Mouse (Mus musculus) adrenal gland, adult 2 months (tissue): ENCODE results near the gene Col23a1. TPM values are rescaled to one million over a fixed set of nuclear protein-coding genes. Genes with fewer than 3 reads are reported as not detected.
A peak's percentile ranks its signal among the peaks of the same experiment; 100 is the strongest.

Source experiments
- DNase-seq: peaks from one replicate; pipeline ENCODE4 v3.0.0; 2021
- polyA plus RNA-seq: library from polyadenylated mRNA; depleted of rRNA; stranded (reverse); fragments of >200 nt; gene quantifications from 2 replicates; pipeline ENCODE4 v1.2.3, GENCODE M21; 2012
- total RNA-seq, 2 experiments: library from RNA; stranded (reverse); gene quantifications; 2 replicates each; pipeline ENCODE4 v1.2.3; 2021

Gene Col23a1
- total and polyA plus RNA-seq, 3 experiments: 1.1 to 6.9 (median 1.4) TPM

DNA sequence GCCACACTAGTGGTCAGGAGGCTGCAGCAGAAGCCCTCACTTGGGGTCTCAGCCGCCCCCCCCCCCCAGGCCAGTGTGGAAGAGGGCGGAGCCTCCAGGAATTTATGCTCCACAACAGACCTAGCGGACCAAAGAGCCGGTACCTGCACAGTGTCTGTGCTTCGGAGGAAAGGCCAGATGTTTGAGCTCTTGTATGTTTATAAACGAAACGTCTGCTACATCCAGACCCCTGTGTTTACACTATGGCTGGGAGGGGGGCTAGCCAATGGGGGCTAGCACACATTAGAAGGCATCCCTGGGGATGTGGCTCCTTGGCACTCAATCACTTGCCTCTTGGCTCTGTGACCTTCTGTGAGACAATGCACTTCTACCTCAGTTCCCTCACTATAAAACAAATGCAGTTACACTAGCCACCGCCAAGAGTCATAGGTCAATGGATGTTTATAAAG lies 99.2 kb downstream of the Col23a1 start:
- no peak for DNase-seq

DNA sequence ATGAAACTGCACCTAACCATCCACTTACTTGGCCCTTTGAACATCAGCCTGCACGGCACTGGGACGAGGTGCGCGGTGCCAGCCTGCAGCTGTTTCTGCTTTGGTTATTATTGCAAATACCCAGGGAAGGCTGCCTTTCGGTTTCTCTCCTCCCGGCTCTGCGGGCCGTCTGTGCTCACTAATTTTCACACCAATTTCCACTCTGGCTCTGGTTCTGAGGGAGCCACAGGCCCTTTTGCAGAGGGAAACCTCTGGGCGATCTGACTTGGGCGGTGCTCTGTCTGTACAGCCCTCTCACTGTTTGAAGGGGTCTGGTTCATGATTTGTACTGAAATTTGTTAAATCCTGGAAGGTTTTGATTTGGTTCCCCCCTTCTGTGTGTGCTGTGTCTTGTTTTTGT lies 100.0 kb downstream of the Col23a1 start:
- no peak for DNase-seq

DNA sequence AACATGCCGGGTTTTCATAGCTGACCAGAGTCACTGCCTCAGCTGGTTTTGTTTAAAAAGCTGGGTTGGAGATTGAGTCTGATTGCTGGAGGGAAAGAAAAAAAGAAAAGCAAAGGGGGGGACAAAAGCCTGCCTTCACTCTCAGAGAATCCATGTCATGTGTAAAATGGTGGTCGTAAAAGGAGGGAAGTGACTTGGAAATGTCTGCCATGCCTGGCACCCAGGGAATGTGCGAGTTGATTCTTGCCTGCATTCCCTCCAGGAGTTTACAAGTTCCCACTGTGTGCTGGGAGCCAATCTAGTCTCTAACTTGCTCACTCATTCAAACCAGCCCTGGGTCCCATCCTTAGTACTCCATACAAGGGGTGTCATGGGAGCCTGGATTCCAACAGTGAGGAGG lies 100.8 kb downstream of the Col23a1 start:
- DNase-seq: no peak

DNA sequence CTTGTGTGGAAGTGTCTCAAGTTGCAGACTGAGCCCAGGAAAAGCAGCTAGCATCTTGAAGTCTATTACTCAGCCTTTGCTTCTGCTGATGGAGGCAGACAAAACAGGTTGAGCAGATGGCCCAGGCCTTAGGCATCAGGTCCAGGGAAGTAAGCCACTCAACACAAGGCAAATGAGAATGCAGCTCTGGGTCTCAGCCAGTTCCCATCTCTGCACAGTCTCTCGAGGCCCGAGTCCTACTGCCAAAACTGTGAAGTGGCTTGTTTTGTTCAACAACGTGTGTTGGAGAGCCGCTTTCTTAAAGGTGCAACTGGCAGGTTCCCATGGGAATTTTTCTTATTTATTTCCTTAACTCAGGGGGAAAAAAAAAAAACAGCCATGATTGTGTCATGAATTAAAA lies 101.8 kb downstream of the Col23a1 start:
- no peak for DNase-seq

DNA sequence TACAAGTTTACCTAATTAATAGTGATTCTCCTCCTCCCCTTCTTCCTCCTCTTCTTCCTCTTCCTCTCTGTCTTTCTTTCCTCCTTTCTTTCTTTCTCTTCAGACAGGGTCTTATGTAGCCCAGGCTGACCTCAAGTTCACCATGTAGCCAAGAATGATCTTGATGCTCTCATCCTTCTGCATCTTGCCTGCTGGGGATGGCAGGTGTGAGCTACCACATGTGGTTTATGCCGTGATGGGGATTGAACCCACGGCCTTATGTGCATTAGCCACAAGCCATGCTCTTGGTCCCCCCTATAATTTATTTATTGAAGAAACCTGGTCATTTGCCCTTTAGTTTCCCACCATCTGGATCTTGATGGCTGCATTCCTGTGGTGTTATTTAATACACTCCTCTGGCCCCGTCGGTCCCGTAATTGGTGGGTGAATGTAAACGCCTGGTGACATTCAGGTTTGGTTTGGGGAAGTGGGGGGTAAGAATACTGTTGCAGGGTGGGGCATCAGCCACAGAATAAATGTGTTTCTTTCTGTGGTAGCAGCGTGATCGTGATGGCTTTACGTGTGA lies 104.7 kb downstream of the Col23a1 start:
- DNase-seq: no peak

DNA sequence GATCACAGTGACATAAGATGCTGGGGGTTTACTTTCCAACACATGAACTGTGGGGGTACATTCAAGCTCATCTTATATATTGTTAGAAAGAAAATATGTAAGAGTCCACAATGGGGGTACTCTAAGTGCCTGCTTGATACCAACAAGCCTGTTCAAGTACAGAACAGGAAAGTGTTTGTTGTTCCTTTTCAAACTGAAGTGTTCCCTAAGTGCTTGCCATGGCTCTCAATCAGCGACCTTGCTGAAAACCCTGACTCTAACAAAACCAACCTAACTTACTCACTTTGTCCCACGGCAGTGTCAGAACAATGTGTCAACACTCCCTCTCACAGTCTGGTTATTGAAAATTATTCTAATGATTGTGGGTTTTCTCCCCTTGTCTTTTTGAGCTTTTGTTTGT lies 106.7 kb downstream of the Col23a1 start:
- no peak for DNase-seq

DNA sequence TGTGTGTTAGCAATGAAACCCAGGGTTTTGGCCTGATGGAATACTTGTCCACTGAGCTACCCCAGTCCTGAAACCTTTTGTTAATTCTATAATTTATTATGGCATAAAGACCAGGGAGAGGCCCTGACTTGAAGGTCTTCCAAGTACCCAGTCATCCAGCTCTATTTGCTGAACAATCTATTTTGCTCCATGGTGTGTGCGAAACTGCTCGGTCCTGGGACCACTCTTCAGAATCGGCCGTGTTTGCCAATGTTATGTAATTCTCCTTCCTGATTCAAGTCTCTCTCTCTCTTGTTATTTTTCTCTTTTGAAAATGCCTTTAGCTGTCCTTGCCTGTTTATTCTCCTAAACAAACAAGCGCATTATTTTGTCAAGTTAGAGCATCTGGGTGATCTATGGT lies 108.4 kb downstream of the Col23a1 start:
- peak; percentile 10 for DNase-seq

DNA sequence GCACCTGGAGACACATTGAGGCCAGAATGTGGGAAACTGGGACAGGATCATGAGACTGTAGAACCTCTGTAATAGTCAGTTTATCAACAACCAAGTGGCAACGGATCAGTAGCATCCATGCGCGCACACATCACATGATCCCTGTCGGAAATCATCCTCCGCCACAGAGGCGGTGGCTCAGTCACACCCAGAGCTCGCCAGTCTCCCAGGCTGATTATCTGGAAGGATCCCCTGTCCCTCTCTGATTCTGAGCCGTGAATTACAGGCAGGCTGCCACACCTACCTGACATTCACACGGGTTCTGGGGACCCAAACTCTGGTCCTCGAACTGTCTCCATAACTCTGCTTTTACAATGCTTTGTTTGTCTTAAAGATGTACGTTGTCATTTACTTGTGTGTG lies 110.6 kb downstream of the Col23a1 start:
- DNase-seq: no peak

DNA sequence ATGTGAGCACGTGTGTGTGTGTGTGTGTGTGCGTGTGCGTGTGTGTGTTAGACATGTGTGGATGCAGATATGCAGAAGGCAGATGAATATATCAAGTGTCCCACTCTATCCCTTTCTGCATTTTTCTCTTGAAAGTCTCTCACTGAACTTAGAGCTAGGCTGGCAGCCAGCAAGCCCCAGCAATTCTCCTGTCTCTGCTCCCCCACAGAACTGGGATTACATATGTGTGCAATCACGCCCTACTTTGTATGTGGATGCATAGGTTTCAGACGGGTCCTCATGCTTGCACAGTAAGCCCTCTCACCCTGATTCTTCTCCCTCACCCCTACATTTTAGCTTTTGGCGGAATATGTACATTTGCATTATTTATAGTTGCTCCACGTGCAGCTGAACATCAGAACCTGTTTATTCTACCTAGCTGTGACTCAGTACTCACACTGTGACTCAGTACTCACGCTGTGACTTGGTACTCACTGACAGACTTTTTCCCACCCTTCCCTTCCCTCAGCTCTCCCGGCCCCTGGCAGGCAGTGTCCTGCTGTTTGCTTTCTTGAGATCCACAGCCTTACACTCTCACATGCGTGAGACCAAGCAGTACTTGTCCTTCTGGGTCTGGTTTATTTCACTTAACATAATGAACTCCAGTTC lies 111.9 kb downstream of the Col23a1 start:
- no peak for DNase-seq

DNA sequence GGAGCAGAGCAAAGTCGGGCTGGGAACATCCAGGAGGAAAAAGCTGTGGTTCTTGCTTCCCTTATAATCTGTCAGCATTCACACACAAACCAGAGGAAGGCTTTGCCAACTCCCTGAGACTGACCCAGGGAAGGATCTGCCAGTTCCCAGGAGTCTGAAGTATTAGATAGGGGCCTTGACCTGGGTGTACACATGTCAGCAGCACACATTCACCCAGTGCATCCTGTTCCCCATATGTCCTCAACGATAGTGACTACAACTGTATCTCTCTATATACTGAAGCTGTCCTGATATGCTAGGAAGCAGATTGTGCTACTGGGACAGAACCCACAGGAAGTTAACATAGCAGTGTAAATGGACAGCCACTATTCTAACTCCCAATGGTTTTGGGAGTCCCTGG lies 114.2 kb downstream of the Col23a1 start:
- no peak for DNase-seq

DNA sequence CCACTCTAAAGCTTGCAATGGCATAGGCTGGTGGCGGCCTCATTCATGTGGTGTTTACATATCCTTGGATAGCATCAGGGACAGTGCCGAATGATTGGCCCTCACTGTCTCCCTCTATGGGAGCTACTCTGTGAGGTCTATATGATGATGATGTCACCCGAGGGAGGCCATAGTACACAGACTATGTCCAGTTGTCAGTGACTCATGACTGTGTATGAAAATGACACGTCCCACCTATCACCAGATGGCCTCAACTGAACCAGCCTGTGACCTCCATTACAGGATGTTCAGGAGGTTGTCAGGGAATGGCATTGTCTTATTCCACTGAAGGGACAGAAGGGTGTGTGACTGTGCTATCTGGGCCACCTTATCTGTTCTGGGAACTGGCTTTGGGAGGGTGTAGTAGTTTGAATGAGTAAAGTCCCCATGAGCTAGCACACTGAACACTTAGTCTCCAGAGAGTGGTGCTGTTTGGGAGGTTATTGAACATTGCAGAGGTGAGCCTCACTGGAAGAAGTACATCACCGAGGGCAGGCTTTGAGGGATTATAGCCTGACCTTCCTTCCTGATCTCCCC lies 115.2 kb downstream of the Col23a1 start:
- no peak for DNase-seq

DNA sequence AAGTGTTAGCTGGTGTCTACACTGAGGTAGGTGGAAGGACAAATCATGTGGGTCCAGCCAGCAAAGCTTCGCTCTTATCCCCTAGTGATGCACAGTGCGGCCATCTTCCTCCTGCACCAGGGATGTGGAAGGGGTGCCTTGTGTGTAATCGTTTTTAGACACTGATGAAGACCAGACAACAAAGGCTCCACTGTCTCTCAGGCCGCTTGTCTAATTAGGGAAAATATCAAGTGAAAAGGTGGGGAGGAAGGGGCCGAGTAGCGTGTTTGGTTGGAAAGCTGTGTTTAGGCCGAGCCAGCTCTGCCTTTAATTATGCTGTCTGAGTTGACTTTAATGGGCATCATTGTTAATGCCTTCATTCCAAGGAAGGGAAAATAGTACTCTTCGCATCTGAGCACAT lies 116.8 kb downstream of the Col23a1 start:
- no peak for DNase-seq

DNA sequence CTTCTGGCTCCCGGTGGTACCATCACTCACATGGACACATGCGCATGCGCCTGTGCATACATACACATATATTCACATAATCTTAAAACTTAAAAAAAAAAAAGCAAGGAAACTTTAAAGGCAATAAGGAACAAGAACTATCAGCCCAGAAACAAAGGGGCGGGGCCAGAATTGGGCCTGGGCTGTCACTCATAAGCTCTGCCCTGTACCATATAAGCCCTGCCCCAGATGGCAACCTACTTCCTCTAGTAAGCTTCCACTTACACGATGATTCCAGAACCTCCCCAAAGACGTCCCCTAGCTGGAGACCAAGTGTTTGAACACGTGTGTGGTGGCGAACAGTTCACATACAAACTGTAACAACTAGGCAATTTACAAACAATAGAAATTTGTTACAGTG lies 117.6 kb downstream of the Col23a1 start:
- no peak for DNase-seq

DNA sequence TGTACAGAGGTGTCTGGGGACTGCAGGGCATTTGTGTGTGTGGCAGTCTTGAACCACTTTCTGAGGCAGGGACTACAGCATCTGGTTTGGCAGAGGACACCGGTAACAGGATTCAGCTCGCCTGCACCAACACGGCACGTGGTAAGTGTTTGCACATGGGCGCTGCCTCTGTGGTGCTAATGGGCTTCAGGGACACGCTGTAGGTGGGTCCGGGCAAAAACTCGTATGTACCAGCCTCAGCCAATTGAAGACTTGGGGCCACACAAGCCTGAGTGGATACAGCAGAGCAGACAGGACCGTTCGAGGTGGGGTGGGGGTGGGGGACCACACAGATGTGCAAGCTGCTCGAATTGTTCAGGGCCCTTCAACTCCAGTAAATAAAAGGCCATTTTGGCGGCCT lies 121.1 kb downstream of the Col23a1 start:
- no peak for DNase-seq

DNA sequence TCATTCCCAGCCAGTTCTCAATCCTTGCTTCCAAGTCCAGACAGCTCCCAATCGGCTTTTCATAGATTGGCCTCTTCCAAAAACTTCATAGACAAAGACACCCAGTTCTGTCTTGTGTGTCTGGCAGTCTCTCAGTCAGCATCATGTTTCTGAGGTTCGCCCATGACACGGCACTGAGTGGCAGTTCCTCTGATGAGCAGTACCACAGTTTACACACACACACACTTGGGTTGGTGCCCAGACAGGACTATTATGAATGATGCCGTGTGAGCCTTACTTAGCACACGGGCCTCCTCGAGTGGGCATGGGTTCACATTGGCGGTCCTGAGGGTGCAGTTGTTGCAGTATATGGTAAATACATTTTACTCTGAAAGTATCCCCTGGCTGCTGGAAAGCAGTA lies 124.8 kb downstream of the Col23a1 start:
- no peak for DNase-seq

DNA sequence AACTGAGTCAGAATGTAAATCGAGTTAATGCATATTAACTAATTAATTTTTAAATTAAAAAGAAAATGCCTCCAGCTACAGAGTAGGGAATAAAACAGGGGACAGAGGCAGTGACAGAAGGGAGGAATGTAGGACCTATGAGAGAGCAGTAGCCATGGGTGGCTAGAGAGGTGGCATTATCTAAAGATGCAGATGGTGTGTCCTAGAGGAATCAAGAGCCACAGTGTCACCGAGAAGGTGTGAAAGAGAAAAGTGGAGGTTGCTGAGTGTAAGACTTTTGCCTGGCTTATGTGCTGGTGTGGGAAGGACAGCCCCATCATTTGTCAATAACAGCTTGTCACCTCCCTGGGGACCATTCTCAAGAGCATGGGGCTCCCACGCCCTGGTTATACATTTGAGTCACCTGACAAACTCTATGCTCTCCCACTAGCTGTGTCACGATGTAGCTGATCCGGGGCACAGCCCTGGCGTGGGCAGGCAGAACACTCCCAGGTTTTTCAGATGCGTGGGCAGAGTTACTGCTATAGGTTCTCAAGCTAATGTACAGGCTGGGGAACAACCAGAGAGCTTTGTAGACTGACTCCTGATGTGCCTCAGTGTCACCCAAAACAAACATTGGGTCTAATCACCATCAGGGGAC lies 125.4 kb downstream of the Col23a1 start:
- no peak for DNase-seq

DNA sequence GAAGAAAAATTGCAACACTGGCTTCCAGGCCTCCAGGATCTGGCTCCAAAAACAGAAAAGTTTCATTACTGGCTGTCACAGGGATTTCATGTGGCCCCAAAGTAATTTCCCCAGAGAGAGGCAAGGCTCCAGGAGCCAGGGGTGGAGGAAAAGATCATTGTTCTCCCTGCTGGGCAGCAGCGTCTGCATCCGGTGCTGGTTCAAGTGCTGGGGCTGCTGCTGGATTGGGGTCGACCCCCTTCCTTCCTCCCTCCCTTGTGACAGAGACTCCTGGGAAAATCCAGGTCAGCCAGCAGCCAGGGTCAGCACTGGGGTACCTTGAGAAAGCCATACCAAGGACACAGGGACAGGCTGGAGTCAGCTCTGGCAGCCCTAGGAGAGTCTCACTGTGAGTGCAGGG lies 129.1 kb downstream of the Col23a1 start:
- no peak for DNase-seq

DNA sequence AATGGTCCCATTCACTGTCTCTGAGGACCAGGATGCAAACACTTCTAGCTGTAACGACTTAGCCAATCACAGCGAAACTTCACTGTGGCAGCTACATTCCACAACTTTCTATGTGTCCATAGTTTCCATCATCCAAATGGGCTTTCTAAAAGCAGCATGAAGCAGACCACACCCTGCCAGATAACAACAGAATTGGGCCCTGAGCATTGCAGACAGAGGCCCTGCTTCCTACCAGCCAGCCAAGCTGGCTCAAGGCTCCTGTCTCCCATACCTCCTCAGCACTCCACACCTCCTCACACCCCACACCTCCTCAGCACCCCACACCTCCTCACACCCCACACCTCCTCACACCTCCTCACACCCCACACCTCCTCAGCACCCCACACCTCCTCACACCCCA lies 132.2 kb downstream of the Col23a1 start:
- DNase-seq: no peak

DNA sequence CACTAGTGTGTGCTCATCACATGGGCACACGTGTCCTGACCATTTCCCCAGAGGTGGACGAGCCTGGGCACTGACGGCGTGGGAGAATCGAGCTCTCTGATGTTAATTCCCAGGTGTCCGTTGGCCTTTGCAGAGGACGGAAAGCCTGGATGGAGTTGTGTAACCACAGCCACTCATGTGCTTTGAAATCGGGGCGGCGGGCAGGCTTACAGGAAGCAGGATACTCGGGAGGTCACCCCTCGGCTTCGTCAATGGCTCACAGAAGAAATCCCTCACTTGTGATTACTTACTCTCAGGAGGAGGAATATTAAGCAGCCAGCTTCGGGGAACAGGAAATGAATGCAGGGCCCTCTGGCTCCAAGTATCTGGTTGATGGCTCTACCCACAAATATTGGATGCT lies 133.0 kb downstream of the Col23a1 start:
- no peak for DNase-seq

DNA sequence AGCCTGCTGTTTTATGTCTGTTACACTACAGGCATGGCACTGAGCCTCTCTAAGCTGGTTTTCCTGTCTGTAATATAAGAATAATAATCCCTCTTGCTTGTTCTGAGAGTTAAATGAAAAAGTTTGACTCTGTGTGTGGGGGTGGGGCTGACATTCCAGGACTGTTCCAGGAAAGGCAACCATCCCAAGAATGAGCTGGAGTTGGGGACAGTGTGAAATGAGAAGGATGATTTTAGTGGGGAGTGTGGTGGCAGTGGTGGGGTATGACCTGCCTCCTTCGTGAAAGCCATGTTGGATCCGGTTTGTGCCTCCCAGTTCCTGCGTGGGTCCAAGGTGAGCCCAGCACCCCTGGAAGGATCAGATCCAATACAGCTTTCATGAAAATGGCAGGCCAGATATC lies 136.4 kb downstream of the Col23a1 start:
- no peak for DNase-seq

DNA sequence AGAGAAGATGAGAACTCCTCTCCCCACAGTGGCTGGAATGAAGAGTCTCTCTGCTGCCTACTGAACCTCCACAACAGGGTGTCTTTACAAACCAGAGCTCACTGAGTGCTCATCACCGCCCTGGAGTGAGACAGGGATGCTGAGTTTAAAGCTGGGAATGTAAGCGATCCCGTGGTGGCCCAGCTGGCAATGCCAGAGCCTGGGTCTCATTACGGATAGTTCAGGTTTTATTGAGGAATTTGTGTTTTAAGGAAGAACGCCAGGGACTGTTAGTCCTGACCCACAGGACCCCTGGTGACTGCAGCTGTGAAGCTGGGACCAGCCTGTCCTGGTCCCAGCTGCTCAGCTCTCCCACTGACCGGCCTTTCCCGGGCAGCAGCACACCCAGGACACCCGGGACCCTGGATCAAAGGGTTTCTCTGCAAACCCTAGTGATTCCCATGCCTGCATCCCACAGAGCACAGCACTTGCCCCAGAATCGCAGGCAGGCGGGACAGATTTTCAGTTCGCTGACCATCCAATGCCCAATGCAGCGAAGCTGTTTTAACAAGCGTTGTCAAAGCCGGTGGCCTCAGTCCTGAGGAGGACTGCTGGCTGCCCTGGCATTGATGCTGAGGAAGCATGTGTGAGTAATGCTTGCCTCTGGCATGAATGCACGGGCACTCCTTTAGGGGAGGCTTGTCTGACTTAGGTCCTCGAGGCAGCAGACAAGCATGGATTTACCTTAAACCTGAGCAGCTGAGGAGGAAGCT lies 139.9 kb downstream of the Col23a1 start:
- no peak for DNase-seq

DNA sequence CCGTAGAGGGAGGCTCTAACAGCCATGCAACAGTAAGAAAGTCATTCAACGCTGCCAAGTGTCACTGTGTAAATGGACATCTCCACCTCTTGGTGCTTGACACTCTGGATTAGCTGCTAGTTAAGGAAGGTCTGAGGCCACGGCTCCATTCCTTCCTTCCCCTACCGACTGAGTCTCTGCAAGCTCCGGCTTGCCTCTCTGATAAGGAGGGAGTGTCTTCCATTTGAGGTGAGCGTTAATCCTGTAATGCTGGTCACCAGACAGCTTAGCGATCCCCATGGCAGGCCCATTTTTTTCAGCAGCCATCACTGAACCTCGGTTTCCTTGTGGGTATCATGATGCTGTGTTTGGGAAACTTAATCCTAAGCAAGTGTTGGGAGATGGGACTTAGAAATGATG lies 140.5 kb downstream of the Col23a1 start:
- no peak for DNase-seq

DNA sequence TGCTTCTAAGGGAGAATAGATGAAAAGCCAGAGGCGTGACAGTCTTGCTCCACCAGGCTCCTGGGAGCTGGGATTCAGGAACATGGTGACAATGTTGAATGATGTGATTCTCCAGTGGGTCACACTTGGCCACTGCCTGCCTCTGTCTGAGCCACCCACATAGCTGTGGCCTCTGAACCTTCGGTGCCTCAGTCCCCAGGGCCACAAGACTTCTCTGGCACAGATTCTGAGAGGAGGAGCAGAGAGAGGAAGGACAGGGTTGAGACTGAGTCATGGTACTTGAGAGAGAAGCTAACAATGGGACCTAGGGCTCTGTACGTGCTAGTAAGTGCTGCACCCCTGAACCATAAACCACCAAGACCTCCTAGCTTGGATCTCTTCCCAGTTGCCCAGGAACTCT lies 141.6 kb downstream of the Col23a1 start:
- DNase-seq: peak; percentile 72
